Mouse (Mus musculus) central nervous system, embryonic 14 days (tissue): ENCODE measurements around the gene Olfr1344. TPM values are rescaled to one million over a fixed set of nuclear protein-coding genes. Genes with fewer than 3 reads are reported as not detected.

Experiments
- polyA plus RNA-seq: library from polyadenylated mRNA; depleted of rRNA; stranded (reverse); fragments of >200 nt; gene quantifications from 2 replicates; pipeline ENCODE4 v1.2.3, GENCODE M21; 2012; rRNA removed

Olfr1344 gene
- polyA plus RNA-seq, result 0.21 and 0.23 TPM in 2 replicates

DNA sequence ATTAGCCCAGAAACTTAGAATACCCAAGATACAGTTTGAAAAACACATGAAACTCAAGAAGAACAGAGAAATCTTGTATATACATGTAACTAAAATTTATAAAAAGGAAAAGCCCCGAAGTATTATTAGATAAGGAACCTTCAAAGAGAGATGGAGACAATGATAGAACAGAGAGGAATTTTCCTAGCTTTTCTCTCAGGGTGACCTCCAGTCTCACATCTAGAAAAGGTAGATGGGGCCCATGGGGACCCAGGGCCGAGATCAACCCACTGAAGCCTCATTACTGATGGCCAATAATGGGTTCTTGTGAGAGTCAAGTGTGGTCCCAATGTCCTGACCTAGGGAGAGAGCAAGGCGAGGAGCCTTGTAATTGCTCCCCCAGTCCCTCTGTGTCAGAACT lies at the start of gene Olfr1344:
Gene Olfr1344 (plus strand): TSS at position 301 of the 400 bp plus-strand sequence.

DNA sequence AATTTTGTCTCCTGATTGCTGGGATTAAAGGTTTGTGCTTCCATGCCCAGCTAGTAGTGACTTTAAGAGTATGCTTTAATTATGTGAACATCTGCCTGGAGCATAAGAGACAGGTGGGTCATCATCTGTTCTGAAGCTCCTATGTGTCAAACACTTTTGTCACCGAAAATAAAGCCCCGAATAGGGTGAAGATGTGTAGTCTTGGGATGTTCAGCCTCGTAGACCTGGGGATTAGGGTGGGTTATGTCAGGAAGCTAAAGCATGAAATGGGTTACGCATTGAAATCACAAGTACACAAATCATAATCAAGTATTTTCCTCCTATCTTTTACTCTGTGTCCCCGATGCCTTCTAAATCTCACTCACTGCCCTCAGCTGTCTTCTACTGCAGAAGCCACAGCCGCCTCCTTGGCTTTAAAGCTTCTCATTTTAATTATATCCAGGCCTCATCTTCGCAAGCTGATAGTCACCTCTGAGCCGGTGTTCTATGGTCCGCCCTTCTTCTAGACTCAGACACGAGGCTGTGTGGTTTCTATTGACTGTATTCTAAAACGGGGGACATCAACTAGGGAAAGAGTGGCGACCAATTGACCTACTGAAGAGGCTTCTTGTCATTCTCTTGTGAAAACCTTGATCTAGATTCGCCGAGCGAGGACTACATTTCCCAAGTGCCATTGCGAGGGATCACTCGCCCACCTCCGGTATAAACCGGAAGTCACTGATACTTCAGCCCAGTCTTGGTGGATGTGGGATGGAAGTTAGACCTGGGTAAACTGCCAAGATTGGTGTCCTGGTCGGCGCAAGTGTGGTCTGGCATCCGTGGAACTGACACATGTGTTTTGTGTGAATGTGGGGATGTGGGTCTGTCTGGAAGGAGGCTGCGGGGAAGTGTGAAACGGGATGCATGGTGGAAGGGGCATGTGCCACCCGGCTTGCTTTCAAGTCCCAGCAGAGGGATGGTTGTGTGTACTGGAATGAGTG lies 40.2 kb upstream of the Olfr1344 start, which contains the start of gene Smim17:
Gene Smim17 (plus strand): TSS at position 720 of the 980 bp plus-strand sequence.

DNA sequence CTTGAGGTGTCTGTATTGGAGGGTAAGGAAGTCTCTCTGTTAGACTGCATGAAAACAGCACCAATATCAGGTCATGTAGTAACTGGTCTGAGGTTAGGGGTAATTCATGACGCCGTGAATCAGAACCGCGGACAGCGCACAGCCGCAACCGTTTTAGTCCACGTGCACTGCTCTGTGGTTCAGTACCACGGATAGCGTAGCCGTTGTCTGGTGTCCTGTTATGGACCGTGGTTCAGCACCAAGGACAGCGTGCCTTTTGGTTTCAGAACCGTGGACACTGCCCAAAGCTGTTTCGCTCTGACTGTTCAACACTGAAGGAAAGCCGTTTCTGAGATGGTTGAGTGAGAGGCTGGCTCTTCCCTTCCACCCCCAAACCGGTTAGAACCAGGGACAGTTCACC lies 28.4 kb upstream of the Olfr1344 start, which contains the start of gene Gm20715:
Gene Gm20715 (plus strand): TSS at position 235 of the 400 bp plus-strand sequence.

DNA sequence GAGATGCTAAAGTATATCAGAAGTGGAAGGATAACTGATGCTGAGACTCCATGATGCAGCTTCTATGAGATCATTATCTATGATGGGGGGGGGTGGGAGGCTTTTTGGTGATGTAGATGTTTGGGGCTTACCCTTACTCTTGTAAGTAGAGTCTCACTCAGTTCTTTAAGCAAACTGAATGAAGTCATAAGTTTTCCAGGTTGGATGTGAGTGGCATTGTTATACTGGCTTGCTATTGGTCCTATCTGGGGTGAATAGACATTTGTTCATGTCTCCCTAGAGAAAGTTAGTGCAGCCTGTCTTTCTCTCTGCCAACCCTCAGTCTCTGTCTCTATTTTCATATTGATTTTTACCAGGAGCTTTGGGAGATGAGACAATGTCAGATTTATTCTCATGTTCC lies 17.4 kb downstream of the Olfr1344 start, which contains the start of gene Olfr1336:
Gene Olfr1336 (plus strand): TSS at position 301 of the 400 bp plus-strand sequence.

DNA sequence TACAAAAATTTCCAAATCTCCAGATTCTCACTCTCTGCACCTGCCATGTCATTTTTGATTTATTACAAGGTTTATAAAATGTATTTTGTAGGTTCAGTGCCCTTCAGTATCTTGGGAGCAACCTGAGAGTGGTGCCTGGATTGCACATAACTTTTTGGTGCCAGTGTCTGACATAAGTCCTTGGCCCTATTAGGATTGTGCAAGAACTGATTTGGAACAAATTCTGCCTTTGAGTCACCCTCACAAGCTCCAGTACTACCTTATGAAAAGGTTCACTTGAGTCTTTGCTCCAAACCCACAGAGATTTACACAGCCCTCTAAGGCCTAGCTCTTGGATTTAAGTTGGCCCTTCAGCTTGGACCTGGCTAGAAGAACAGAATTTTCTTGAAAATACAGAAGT lies 28.5 kb downstream of the Olfr1344 start, which contains the start of gene Olfr1346:
Gene Olfr1346 (plus strand): TSS at position 151 of the 400 bp plus-strand sequence.

DNA sequence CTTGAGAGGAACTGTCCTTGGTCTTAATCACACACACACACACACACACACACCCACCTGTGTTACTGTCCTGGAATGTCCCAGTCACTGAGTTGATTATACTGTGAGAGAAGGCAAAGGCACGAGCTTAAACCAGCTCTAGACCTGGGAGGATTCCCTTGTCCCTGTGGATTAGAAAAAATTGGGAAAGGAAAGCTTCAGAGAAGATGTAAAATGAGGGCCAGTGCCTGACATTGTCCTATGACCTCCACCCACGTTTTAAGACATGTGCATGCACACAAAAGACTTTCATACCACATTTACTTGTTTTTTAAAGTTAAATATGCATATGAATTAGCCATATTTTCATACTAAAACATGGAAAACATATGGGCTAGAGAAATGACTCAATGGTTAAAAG lies 48.4 kb downstream of the Olfr1344 start, which contains the start of gene Olfr5:
Gene Olfr5 (minus strand): TSS at position 101 of the 400 bp plus-strand sequence.

Other genes with a start within 250 kb of the Olfr1344 start
- gene Galp, start 241.6 kb upstream of the Olfr1344 start, polyA plus RNA-seq, result not detected in 2 replicates
- gene Zscan5b, start 216.4 kb upstream of the Olfr1344 start, polyA plus RNA-seq, result not detected in 2 replicates
- 0.20 TPM in 1 of 2 replicates, not detected in the other for gene Epp13, start 186.0 kb upstream of the Olfr1344 start, polyA plus RNA-seq
- gene Zfp667, start 152.1 kb upstream of the Olfr1344 start, polyA plus RNA-seq, result 7.8 and 8.1 TPM in 2 replicates
- gene Zfp583, start 107.4 kb upstream of the Olfr1344 start, polyA plus RNA-seq, result 9.2 and 10.7 TPM in 2 replicates
- 3.1 and 3.6 TPM in 2 replicates for gene Gm3854, start 94.9 kb upstream of the Olfr1344 start, polyA plus RNA-seq
- gene Zfp78, start 75.4 kb upstream of the Olfr1344 start, polyA plus RNA-seq, result 3.2 and 3.7 TPM in 2 replicates
- gene Zfp28, start 55.4 kb upstream of the Olfr1344 start, polyA plus RNA-seq, result 16.5 and 17.0 TPM in 2 replicates
- 4.9 and 6.5 TPM in 2 replicates for gene Smim17, start 40.0 kb upstream of the Olfr1344 start, polyA plus RNA-seq
- gene Gm20715, start 28.4 kb upstream of the Olfr1344 start, polyA plus RNA-seq, result 0.20 and 0.25 TPM in 2 replicates
- not detected in 2 replicates for gene Olfr1336, start 17.5 kb downstream of the Olfr1344 start, polyA plus RNA-seq
- gene Olfr1346, start 28.4 kb downstream of the Olfr1344 start, polyA plus RNA-seq, result not detected in 2 replicates
- gene Olfr5, start 48.3 kb downstream of the Olfr1344 start, polyA plus RNA-seq, result not detected in 2 replicates
- not detected in 2 replicates for gene Olfr1347, start 61.1 kb downstream of the Olfr1344 start, polyA plus RNA-seq
- gene Olfr1348, start 70.1 kb downstream of the Olfr1344 start, polyA plus RNA-seq, result not detected in 2 replicates
- gene Olfr1349, start 84.3 kb downstream of the Olfr1344 start, polyA plus RNA-seq, result 0.04 TPM in 2 replicates
- not detected in 2 replicates for gene Olfr1350, start 126.2 kb downstream of the Olfr1344 start, polyA plus RNA-seq